Mouse (Mus musculus): Measurements from ENCODE around the gene Nfkbib.

DNA sequence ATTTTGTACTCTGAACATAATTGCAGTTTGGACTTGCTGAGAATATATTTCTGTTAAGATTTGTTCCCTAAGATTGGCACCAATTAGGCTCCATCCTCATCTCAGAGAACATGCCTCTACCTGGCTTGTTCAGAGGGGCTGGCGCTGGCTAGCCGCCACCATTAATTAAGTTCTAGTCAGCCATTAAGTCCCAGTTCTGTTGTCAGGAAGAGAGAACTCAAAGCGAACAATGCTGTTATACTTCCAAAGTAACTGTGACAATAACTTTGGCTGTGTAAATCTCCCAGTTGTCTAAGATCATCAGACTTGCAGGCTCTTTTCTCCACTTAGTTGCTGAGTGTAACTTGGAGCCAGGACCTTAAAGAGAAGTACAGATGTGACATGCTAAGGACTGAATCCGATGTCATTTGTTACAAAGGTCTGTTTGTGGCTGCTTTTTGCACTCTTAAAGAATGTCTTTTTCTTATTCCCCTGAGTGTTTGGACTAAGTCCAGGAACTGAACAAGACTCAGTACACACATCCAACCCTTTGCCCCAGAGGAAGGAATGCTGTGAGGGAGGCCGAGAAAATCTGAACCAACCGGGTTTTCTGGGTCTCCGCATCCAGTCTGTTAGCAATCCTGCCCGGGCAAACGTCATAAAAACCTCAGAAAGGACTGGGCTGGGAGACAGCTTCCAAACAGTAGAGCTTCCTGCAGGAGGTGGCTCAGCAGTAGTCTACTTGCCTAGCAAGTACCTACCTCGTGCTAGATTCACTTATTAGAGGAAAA, 34.8 kb upstream of the Nfkbib start:
- TF ChIP-seq POLR2A (IDR thresholded peaks at IDR 0.05; ENCODE audit: low read depth, low read length): no peak
- peak; percentile 20; the same call in 1 of the 2 replicates for TF ChIP-seq CTCF (IDR thresholded peaks at IDR 0.05; ENCODE audit: extremely low read depth, insufficient read length, insufficient replicate concordance, low read depth, low read length)

Measured in small intestine, adult 2 months (tissue).